Mouse (Mus musculus) cerebellum, adult 11 months (tissue): ENCODE measurements at regions not wholly inside any gene's neighbourhood (a gene's known extent, or its start where the extent isn't known, plus 50 kb on each side); places are given as distances from the start of the nearest gene placed in this dataset.
A peak's percentile ranks its signal among the peaks of the same experiment; 100 is the strongest.

Source experiments
- DNase-seq: peaks from one replicate; pipeline ENCODE4 v3.0.0; 2022

DNA sequence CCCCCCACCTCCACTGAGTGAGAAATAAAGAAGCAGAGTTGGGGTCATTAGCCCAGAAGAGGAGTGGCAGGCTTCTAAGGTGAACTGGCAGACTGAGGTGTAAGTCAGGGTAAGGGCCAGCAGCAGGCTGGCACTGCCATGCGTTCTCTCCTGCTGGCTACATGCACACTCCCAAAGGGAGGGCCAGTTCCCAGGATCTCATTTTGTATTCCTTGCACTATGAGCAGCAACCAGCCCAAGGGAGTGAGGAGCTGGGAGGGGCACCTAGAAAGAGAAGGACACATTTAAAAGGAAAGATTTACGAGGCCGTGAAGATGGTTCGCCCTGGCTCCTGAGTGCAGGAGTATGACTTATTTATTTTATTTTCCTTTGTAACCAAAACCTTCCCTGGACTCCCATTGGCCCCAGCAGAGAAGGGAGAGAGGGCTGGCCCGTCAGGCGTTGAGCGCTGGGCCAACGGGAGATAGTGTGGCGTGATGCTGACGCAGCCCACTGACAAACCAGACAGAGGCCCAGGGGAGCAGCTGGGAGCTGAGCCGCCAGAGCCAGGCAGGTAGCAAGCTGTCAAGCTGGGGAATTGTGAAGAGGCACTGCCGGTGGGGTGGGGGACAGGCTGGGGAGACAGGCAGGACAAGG, 166.8 kb upstream of the Klf7 start:
- no peak for DNase-seq

DNA sequence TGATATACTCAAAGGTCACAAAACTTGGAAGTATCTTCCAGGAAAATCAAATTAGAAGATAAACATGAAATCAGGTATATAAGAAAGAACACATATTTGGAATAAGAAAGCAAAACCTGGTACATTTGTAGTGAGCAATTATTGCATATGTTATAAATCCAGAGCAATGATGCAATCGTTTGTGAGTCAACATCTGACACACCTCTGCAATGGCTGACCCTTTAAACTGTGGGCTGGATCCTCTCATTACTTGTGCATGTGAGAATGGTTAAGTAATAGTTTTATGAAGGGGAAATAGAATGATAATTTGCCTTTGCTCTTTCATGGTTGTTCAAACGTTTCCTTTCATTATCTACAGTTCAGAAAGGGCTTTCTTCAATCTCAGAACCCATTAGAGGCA, 165.0 kb upstream of the Klf7 start:
- DNase-seq, result no peak

GRCm38 (mm10) chr1:64284656-64285055, 162.6 kb upstream of the Klf7 start:
- no peak for DNase-seq

- no peak for DNase-seq
These were observed 153.8 kb upstream of the Klf7 start for GRCm38 (mm10) chr1:64275865-64276264.

DNA sequence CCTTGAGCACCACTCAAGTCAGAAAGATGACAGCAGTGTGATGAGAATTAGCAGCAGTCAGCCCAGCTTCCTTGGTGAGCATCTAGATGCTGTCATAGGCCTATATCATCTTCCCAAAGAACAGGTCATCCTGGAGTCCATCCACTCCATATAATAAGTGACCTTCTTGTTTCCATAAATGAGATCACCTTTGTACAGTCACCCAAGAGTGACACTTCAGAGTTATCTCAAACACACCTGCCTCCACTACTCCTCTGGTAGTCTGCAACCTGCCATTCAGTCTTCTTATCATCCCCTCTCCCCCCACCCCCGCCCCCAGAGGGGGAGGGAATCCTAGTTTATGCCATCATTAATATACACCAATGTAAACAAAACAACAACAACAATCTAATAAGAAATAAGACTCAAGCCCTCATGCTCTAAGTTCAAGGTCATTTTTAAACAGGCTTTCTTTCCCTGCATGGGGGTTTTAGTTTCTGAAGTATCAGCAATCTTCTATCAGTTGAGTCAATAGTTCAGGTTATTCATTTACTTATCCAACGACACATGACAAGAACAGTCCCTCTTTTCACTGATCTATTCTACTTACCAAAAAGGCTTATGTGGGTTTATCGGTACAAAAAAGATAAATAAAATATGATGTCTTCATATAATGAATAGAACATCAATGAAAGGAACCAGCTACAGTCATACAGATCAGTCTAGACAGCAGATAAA, 153.2 kb upstream of the Klf7 start:
- no peak for DNase-seq

GRCm38 (mm10) chr1:64257237-64257636, 135.2 kb upstream of the Klf7 start:
- DNase-seq, result no peak

DNA sequence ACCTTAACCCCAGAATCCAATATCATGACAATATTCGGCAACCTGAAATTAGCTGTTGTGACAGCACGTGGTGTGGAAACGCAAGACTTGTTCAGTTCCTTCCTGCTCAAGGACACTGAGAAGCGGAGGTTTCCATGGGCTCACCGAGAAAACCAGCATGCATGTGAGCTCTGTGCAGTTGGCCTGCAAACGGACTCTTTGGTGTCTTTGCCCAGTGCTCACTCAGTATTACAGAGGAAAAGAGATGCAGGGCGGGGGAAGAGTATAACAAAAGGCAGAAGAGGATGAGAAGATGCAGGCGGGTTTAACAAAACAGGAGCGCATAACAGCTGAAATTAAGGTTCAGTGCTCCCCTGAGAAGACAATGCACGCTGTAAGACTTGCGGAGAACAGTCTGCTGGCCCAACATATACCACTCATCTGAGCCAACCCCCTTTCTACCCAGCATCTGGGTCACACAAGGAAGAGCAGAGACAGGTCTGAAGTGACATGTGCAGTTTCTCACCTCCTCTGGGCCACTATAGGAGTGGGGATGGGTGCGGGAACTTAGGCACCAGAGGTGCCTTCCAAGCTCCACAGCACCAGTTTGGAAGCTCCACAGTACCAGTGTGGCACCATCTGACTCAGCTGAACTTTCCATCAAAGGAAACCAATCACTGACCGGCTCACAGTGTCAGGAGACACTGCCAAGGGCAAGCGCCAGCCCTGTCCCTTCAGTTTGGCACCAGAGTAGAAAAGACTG, 133.6 kb upstream of the Klf7 start:
- DNase-seq, result peak; percentile 30

DNA sequence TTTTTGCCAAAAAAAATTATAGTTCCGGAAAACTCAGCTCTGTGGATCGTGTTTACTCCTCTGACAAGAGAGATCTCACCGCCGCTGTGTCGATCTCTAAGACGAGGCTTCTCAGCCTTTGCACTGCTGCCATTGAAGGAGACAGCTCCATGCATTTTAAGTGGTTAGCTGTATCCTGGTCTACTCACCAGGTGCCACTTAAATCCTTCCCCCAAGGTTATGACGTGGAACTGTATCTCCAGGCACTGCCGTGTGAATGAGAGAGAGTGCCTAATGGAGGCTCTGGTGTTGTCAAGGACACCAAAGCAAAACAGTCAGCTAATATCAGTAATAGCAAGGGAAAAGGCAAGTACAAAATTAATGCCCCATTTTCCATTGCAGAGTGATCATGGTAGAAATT, 132.6 kb upstream of the Klf7 start:
- no peak for DNase-seq

GRCm38 (mm10) chr1:64253996-64254395, 131.9 kb upstream of the Klf7 start:
- DNase-seq, result no peak

- DNase-seq, result no peak
These were observed 120.3 kb upstream of the Klf7 start for GRCm38 (mm10) chr1:64242401-64242800.

DNA sequence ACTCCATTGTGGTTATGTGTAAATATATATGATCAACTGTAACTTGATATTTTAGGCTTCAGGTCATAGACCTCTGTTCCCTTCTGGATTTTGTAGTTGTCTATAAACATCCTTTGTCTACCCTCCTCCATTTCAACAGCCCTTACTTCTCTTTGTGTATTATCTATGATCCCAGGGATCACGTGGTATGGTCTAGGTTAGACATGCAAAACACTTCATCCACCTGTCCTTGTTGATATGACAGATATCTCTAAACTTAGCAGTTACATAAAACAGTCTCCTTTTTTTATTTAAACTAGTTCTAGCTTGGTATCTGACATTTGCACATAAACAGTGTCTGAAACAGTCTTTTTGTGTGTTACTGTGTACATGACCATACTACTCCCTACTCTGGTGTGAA, 107.6 kb upstream of the Klf7 start:
- DNase-seq, result no peak

- DNase-seq, result peak; percentile 88
These were observed 104.2 kb upstream of the Klf7 start for GRCm38 (mm10) chr1:64226001-64226918.

DNA sequence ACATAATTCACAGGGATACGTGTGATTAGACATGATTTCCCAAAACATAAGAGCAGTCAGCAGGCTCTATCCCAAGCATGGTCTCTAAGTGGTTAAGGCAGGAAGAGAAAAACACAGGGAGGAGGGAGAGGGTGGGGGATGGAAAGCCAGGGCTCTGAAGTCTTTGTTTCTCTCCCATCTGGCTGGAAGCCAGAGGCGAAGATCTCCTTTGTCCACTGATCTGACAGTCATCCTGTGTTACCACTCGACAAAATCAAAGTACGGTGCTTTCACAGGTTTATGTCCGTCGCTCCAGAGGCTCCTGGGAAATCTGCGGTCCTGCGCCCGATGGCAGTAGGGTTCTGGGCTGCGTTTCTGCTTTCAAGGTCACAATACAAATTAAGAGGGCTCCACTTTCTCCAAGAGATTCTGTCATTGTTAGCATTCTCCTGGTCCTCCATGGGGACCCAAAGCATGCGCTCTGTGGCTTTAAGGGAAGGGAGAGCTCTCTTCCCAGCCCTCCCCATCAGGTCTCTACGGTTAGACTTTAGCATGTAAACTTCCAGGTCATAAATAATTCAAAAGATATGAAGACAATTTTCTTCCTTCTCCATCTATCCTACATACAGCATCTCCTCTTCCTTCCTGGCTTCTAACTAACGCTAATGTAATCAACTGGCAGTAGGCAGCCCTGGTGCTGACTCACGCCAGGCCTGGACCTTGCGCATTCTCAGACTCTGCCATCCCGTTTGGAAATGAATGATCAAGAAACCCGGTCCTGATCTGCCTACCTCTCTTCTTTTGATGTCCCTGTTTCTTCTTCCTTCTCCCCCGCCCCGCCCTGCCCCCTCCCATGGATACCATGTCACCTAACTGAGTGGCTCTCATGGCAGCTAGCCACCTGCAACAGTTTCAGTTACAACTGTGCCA, 102.0 kb upstream of the Klf7 start:
- peak; percentile 13 for DNase-seq

GRCm38 (mm10) chr1:64222475-64222874, 100.4 kb upstream of the Klf7 start:
- no peak for DNase-seq

GRCm38 (mm10) chr1:64220486-64220885, 98.4 kb upstream of the Klf7 start:
- DNase-seq, result no peak

- DNase-seq, result no peak
These were observed 98.0 kb upstream of the Klf7 start for GRCm38 (mm10) chr1:64220040-64220439.

- no peak for DNase-seq
These were observed 93.6 kb upstream of the Klf7 start for GRCm38 (mm10) chr1:64215646-64216045.

- DNase-seq, result no peak
These were observed 87.0 kb upstream of the Klf7 start for GRCm38 (mm10) chr1:64209131-64209530.

- DNase-seq, result no peak
These were observed 78.4 kb upstream of the Klf7 start for GRCm38 (mm10) chr1:64200387-64201023.

DNA sequence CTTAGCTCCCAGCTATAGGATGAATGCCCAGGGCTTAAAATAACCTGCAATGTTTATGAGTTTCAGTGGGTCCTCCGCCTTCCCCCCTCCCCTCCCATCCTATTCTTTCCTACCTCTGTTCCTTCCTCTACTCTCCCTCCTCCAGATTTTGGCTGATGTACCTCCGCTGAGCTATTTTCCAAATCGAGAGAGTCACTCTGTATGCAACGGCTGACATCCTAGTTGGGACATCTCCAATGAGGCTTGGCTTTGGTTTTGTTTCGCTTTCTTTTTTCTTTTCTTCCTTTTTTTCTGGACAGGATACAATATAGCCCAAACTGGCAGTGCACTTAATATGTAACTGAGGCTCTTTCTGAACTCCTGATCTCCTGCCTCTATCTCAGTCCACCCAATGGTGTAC, 76.7 kb upstream of the Klf7 start:
- no peak for DNase-seq

GRCm38 (mm10) chr1:64198322-64198721, 76.2 kb upstream of the Klf7 start:
- DNase-seq, result no peak
